Mouse (Mus musculus): Measurements from ENCODE around the gene Pde4d. TPM values are rescaled to one million over a fixed set of nuclear protein-coding genes. Genes with fewer than 3 reads are reported as not detected.

Gene Pde4d
- polyA plus RNA-seq, 1 experiment = 33.8 TPM

DNA sequence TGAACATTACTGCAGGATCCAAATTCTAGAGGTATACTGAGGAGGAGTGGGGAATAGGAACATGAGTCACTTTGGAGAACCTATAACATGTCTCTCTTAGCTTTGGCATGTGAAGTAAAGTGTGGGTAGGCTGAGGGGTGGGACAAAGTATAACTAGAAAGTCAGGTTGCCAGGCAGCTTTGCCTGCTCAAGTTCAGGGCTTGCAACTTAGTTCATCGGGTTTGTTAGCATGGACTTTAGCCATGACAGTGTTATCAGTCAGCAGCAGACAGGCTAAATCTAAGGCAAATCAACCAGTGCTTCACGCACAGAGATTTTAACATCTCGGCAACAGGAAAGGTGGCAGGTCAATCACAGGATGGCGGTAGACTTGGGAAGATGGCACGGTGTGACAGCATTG, 12.8 kb downstream of the Pde4d start:
- 94% methylated on average over 5 of the region's 5 CpGs for WGBS
- TF ChIP-seq POLR2A (IDR thresholded peaks at IDR 0.05; ENCODE audit: borderline replicate concordance, insufficient read depth, low read length) (no peak), CTCF (IDR thresholded peaks at IDR 0.05; ENCODE audit: borderline replicate concordance, insufficient read depth, low read depth, low read length) (no peak)
- no peaks in the 10 kb centered on the region for H3K4me1 ChIP-seq (ENCODE audit: control insufficient read depth, insufficient read depth, low read length)
- no peak overlapping the region for H3K4me3 ChIP-seq (replicated peaks; ENCODE audit: insufficient read depth, low read depth, low read length)
- DNase-seq = no peak
- no peaks in the 10 kb centered on the region for H3K27me3 ChIP-seq (ENCODE audit: control insufficient read depth, insufficient read depth, low read length)
- H3K27ac ChIP-seq (ENCODE audit: insufficient read depth, low read length) = no peak overlapping the region

DNA sequence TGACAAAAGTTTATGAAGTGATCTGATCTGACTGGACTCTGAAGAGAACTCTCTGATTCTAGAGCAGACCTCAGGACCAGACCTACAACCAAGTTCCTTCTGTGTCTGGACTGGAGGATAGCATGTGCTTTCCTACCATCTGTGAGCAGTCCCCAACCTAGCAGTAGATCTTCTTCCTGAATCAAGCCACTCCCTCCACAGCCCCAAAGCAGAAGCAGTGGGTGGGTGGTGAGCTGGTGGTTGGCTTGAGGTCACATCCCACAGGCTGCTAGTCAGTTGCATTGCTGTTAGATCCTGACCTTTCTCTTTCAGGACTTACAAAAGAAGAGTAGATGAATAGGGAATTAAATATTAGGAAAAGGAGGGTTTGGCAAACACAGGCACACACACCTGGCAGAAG, 16.0 kb downstream of the Pde4d start:
- TF ChIP-seq CTCF (IDR thresholded peaks at IDR 0.05; ENCODE audit: borderline replicate concordance, insufficient read depth, low read depth, low read length) = no peak
- no peak for TF ChIP-seq POLR2A (IDR thresholded peaks at IDR 0.05; ENCODE audit: borderline replicate concordance, insufficient read depth, low read length)
- no peaks in the 10 kb centered on the region for H3K27me3 ChIP-seq (ENCODE audit: control insufficient read depth, insufficient read depth, low read length)
- no peak overlapping the region for H3K27ac ChIP-seq (ENCODE audit: insufficient read depth, low read length)
- H3K4me1 ChIP-seq (ENCODE audit: control insufficient read depth, insufficient read depth, low read length) = no peaks in the 10 kb centered on the region
- H3K4me3 ChIP-seq (replicated peaks; ENCODE audit: insufficient read depth, low read depth, low read length) = no peak overlapping the region
- DNase-seq = no peak

DNA sequence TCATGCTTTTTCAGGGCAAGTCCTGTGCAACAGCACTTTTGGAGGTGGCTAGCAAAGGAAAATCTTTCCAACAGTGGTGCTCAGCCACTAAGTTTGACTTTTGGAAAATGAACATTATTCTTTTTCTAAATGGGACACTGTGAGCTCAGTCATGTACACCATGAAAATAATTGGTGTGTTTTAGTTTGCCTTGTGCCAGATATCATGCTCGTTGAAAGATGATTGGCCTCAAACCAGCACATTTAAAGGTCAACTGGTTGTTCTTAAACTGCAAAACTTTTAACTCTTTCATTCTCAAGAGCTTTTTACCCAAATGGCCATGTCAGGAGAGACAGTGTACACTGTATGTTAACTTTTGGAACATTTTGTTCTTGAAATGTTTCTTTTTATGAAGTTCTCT, 17.3 kb downstream of the Pde4d start:
- TF ChIP-seq CTCF (IDR thresholded peaks at IDR 0.05; ENCODE audit: borderline replicate concordance, insufficient read depth, low read depth, low read length) (no peak), POLR2A (IDR thresholded peaks at IDR 0.05; ENCODE audit: borderline replicate concordance, insufficient read depth, low read length) (no peak)
- no peak for DNase-seq
- Histone ChIP-seq H3K27me3 (ENCODE audit: control insufficient read depth, insufficient read depth, low read length) (no peaks in the 10 kb centered on the region), H3K4me1 (ENCODE audit: control insufficient read depth, insufficient read depth, low read length) (no peaks in the 10 kb centered on the region), H3K4me3 (replicated peaks; ENCODE audit: insufficient read depth, low read depth, low read length) (no peak overlapping the region), H3K27ac (ENCODE audit: insufficient read depth, low read length) (no peak overlapping the region)
- 4% methylated on average over 1 of the region's 1 CpGs for WGBS

DNA sequence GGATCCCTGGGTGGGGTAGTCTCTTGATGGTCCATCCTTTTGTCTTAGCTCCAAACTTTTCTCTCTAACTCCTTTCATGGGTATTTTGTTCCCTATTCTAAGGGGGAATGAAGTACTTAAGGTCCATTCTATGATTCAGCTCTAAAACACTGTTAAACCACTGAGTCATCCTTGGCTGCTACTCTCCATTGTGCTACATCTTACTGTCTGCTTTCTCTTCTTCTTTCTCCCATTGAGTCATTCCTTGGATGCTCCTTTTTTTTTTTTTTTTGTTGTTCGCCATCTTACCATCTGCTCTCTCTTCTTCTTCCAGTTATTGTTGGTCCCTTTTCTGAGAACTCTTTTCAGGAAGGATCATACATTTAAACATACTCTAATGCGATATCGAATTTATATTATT, 30.7 kb downstream of the Pde4d start:
- no peak overlapping the region for H3K27ac ChIP-seq (ENCODE audit: insufficient read depth, low read length)
- H3K4me3 ChIP-seq (replicated peaks; ENCODE audit: insufficient read depth, low read depth, low read length) = no peak overlapping the region
- no peak for DNase-seq
- 93% methylated on average over 3 of the region's 3 CpGs for WGBS
- H3K4me1 ChIP-seq (ENCODE audit: control insufficient read depth, insufficient read depth, low read length) = no peaks in the 10 kb centered on the region
- no peak for TF ChIP-seq CTCF (IDR thresholded peaks at IDR 0.05; ENCODE audit: borderline replicate concordance, insufficient read depth, low read depth, low read length)
- TF ChIP-seq POLR2A (IDR thresholded peaks at IDR 0.05; ENCODE audit: borderline replicate concordance, insufficient read depth, low read length) = no peak
- H3K27me3 ChIP-seq (ENCODE audit: control insufficient read depth, insufficient read depth, low read length) = no peaks in the 10 kb centered on the region

DNA sequence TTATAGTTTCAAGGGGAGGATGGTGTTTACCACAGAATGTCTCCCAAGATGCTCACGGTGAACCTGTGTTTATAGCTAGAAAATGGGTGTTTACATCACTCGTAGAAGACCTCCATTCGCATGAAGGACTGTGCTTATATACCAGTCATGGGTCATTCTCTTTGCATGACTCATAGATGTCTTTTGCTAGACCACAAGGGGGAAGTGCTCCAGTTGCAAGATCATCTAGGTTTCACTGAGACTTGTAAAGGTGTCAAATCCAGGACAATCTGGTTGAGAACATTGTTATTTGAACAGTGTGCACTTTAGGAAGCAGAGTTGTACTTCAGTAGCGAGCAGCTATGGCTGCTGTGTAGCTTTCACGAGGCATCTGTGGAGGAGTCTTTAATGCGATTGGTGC, 35.3 kb downstream of the Pde4d start:
- Histone ChIP-seq H3K4me1 (ENCODE audit: control insufficient read depth, insufficient read depth, low read length) (no peaks in the 10 kb centered on the region), H3K4me3 (replicated peaks; ENCODE audit: insufficient read depth, low read depth, low read length) (no peak overlapping the region), H3K27me3 (ENCODE audit: control insufficient read depth, insufficient read depth, low read length) (no peaks in the 10 kb centered on the region), H3K27ac (ENCODE audit: insufficient read depth, low read length) (no peak overlapping the region)
- WGBS = 90% methylated on average over 6 of the region's 6 CpGs
- TF ChIP-seq CTCF (IDR thresholded peaks at IDR 0.05; ENCODE audit: borderline replicate concordance, insufficient read depth, low read depth, low read length) = no peak
- no peak for TF ChIP-seq POLR2A (IDR thresholded peaks at IDR 0.05; ENCODE audit: borderline replicate concordance, insufficient read depth, low read length)
- no peak for DNase-seq

DNA sequence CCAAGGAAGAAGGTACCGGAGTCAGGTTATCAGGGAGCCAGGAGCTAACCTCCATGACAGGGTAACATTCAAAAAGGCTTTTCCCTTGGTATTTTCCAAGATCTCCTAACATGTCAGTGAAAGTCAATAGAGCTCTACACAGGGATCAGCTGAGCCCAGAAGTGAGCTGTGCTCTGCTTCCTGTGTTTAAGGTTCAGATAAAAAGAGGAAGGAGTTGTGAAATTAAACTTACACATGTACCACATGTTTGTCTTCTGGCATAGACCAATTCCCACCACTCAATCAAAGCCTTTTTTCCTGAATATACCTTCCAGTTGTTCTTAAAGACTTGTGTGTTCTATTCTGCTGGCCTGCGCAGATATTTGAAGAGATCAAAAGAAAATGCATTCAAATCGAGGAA, 37.3 kb downstream of the Pde4d start:
- no peaks in the 10 kb centered on the region for H3K4me1 ChIP-seq (ENCODE audit: control insufficient read depth, insufficient read depth, low read length)
- no peaks in the 10 kb centered on the region for H3K27me3 ChIP-seq (ENCODE audit: control insufficient read depth, insufficient read depth, low read length)
- H3K4me3 ChIP-seq (replicated peaks; ENCODE audit: insufficient read depth, low read depth, low read length) = no peak overlapping the region
- no peak for DNase-seq
- TF ChIP-seq CTCF (IDR thresholded peaks at IDR 0.05; ENCODE audit: borderline replicate concordance, insufficient read depth, low read depth, low read length) (no peak), POLR2A (IDR thresholded peaks at IDR 0.05; ENCODE audit: borderline replicate concordance, insufficient read depth, low read length) (no peak)
- H3K27ac ChIP-seq (ENCODE audit: insufficient read depth, low read length) = no peak overlapping the region
- 91% methylated on average over 3 of the region's 3 CpGs for WGBS

DNA sequence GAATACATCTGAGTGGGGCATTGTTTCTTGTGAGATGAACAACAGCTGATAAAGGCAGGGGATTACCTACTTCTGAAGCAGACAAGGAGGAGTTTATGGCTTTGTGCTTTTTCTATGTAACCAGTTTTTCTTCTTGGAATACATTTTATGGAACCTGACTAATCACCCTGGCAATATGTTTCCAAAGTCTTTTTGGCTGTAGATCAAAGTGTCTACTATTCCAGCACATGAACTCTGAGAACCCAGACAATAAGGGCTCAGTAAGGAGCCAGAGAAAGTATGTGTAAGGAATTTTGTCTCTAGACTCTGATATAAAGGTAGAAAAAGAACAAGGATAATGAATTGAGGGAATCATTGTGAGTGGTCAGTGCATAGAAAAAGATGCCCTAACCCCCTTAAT, 40.1 kb downstream of the Pde4d start:
- H3K4me1 ChIP-seq (ENCODE audit: control insufficient read depth, insufficient read depth, low read length) = no peaks in the 10 kb centered on the region
- no peak overlapping the region for H3K27ac ChIP-seq (ENCODE audit: insufficient read depth, low read length)
- no peak for TF ChIP-seq POLR2A (IDR thresholded peaks at IDR 0.05; ENCODE audit: borderline replicate concordance, insufficient read depth, low read length)
- no peak for TF ChIP-seq CTCF (IDR thresholded peaks at IDR 0.05; ENCODE audit: borderline replicate concordance, insufficient read depth, low read depth, low read length)
- no peak for DNase-seq
- H3K4me3 ChIP-seq (replicated peaks; ENCODE audit: insufficient read depth, low read depth, low read length) = no peak overlapping the region
- no peaks in the 10 kb centered on the region for H3K27me3 ChIP-seq (ENCODE audit: control insufficient read depth, insufficient read depth, low read length)

DNA sequence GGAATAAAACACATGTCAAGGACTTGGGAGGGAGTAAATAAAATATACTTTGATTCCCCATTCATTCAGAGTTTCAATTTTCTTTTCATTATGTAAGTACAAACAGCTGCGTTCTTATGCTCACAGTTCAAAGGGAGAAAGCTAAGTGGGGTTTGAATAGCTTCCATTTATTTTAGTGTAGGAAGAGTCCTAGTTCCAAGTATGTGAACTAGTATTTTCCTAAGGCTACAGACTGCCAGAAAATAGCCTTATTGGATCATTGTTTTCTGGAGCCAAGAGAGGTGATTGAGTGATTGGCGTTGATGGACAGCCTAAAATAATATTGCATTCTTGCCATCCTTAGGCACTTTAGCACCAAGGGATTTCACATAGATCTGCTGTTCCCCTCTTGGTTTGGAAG, 41.1 kb downstream of the Pde4d start:
- H3K27me3 ChIP-seq (ENCODE audit: control insufficient read depth, insufficient read depth, low read length) = no peaks in the 10 kb centered on the region
- H3K4me1 ChIP-seq (ENCODE audit: control insufficient read depth, insufficient read depth, low read length) = no peaks in the 10 kb centered on the region
- TF ChIP-seq POLR2A (IDR thresholded peaks at IDR 0.05; ENCODE audit: borderline replicate concordance, insufficient read depth, low read length) = no peak
- TF ChIP-seq CTCF (IDR thresholded peaks at IDR 0.05; ENCODE audit: borderline replicate concordance, insufficient read depth, low read depth, low read length) = no peak
- 79% methylated on average over 2 of the region's 2 CpGs for WGBS
- no peak overlapping the region for H3K27ac ChIP-seq (ENCODE audit: insufficient read depth, low read length)
- no peak for DNase-seq
- H3K4me3 ChIP-seq (replicated peaks; ENCODE audit: insufficient read depth, low read depth, low read length) = no peak overlapping the region

DNA sequence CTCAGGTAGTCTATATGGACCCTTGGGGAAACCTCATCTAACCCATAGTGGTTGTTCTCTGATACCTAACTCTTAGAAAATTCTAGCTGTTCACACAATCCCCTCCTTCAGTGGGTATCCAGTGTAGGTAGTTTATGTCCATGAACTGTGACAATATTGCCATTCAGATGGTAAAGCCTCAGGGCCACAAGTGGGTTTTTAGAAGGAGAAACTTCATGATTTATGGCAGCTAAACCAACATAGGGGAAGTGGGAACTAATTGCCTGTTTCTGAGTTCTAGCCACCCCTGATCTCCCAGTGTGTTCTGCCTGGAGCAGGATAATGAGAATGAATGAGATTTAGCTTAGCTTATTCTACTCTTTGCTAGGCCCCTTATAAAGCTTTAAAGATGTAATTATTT, 43.1 kb downstream of the Pde4d start:
- Histone ChIP-seq H3K27me3 (ENCODE audit: control insufficient read depth, insufficient read depth, low read length) (no peaks in the 10 kb centered on the region), H3K4me3 (replicated peaks; ENCODE audit: insufficient read depth, low read depth, low read length) (no peak overlapping the region), H3K27ac (ENCODE audit: insufficient read depth, low read length) (no peak overlapping the region), H3K4me1 (ENCODE audit: control insufficient read depth, insufficient read depth, low read length) (no peaks in the 10 kb centered on the region)
- no peak for DNase-seq
- TF ChIP-seq CTCF (IDR thresholded peaks at IDR 0.05; ENCODE audit: borderline replicate concordance, insufficient read depth, low read depth, low read length) (no peak), POLR2A (IDR thresholded peaks at IDR 0.05; ENCODE audit: borderline replicate concordance, insufficient read depth, low read length) (no peak)
